Mouse (Mus musculus) heart, embryonic 14.5 days (tissue): ENCODE data around the gene Impdh2. TPM values are rescaled to one million over a fixed set of nuclear protein-coding genes. Genes with fewer than 3 reads are reported as not detected.
A peak's percentile ranks its signal among the peaks of the same experiment; 100 is the strongest.

Experiments
- ATAC-seq: fragments of 200-750 bp; cut with Nextera tagmentation; 2 replicates; pipeline ENCODE4 v1.8.0; 2017; ENCODE audit warnings: low read depth, moderate TSS enrichment; ENCODE audit not compliant: insufficient number of reproducible peaks, insufficient read depth, low FRiP score
- H3K27ac ChIP-seq, 2 experiments: fragments of 200-500 bp in 1 of 2; fragments of 300-500 bp in 1 of 2; sonication (generic) in 1 of 2; replicated peaks in 1 of 2; 2 replicates each; pipeline ENCODE4 v1.5.1; 2012 to 2014; ENCODE audit warnings: low read depth in 2 of 2, low read length in 2 of 2, control low read depth in 1 of 2, mild to moderate bottlenecking in 1 of 2, mixed read lengths in 1 of 2; ENCODE audit not compliant: control insufficient read depth in 1 of 2, insufficient read depth in 1 of 2
- H3K27me3 ChIP-seq: fragments of 300-500 bp; sonication (generic); 2 replicates; pipeline ENCODE4 v1.6.1; 2014; ENCODE audit warnings: mild to moderate bottlenecking, low read length, control low read depth; ENCODE audit not compliant: control insufficient read depth, insufficient read depth
- H3K36me3 ChIP-seq: fragments of 300-500 bp; sonication (generic); 2 replicates; pipeline ENCODE4 v1.6.1; 2014; ENCODE audit warnings: mild to moderate bottlenecking, control low read depth, low read length, mixed read lengths; ENCODE audit not compliant: control insufficient read depth, insufficient read depth
- H3K4me1 ChIP-seq, 2 experiments: fragments of 200-500 bp in 1 of 2; fragments of 300-500 bp in 1 of 2; sonication (generic) in 1 of 2; 2 replicates each; pipeline ENCODE4 v1.6.1; 2012 to 2014; ENCODE audit warnings: low read length in 2 of 2, control low read depth in 1 of 2, mixed read lengths in 1 of 2; ENCODE audit not compliant: control insufficient read depth in 2 of 2, insufficient read depth in 2 of 2
- H3K4me2 ChIP-seq: fragments of 300-500 bp; sonication (generic); 2 replicates; pipeline ENCODE4 v1.6.1; 2014; ENCODE audit warnings: mild to moderate bottlenecking, low read length
- H3K4me3 ChIP-seq, 2 experiments: fragments of 200-500 bp in 1 of 2; fragments of 300-500 bp in 1 of 2; sonication (generic) in 1 of 2; 2 replicates each; pipeline ENCODE4 v1.5.1; 2012 to 2014; ENCODE audit warnings: low read length in 2 of 2, mild to moderate bottlenecking in 2 of 2, control low read depth in 1 of 2, low read depth in 1 of 2, moderate library complexity in 1 of 2; ENCODE audit not compliant: control insufficient read depth in 1 of 2, insufficient read depth in 1 of 2
- H3K9ac ChIP-seq: fragments of 300-500 bp; sonication (generic); 2 replicates; pipeline ENCODE4 v1.6.1; 2014; ENCODE audit warnings: mild to moderate bottlenecking, low read length
- H3K9me3 ChIP-seq: fragments of 300-500 bp; sonication (generic); 2 replicates; pipeline ENCODE4 v1.6.1; 2016; ENCODE audit warnings: low read length, control low read depth; ENCODE audit not compliant: control insufficient read depth
- WGBS: fragments of 180-500 bp; shearing (Covaris S2); extraction: QIAGEN DNeasy Blood & Tissue Kit; methylation state at CpG from one replicate; pipeline ENCODE4 v1.1.7; 2014; 5-methylcytosine and 5-hydroxymethylcytosine counted together
- polyA plus RNA-seq: library from polyadenylated mRNA; unstranded; fragments of >200 nt; fragmentation: Nextera tagmentation; extraction: Ambion mirVana; gene quantifications from 2 replicates; pipeline ENCODE4 v1.2.1, GENCODE M21; 2014

Impdh2 gene
- polyA plus RNA-seq, result 94.2 and 97.5 TPM in 2 replicates

- peak within 1 kb of the TSS; percentile 89 for H3K4me2 ChIP-seq
- peaks cover 5 to 12% of the 10 kb centered on the region in 2 experiments for H3K4me1 ChIP-seq
- WGBS, result under 1% methylated on average over 51 of the region's 53 CpGs
- H3K9ac ChIP-seq, result peak within 1 kb of the TSS; percentile 83
- H3K36me3 ChIP-seq, result peaks cover 82% of the 10 kb centered on the region
- ATAC-seq, result peak; percentile 96
- H3K4me3 ChIP-seq, result peak within 1 kb of the TSS; percentile 64 to 65
- H3K9me3 ChIP-seq, result no peaks in the 10 kb centered on the region
- peak within 1 kb of the TSS; percentile 80 to 81 for H3K27ac ChIP-seq
- H3K27me3 ChIP-seq, result no peaks in the 10 kb centered on the region
Observed at GRCm38 (mm10) chr9:108560227-108560841, at the start of gene Impdh2. Gene Impdh2, plus strand, starts transcription at chr9:108560286.

GRCm38 (mm10) chr9:108516380-108517251 is 43.5 kb upstream of the Impdh2 start, which contains the start of gene Qrich1:
Gene Qrich1, plus strand, starts transcription at chr9:108516806.
- Histone ChIP-seq H3K9me3 (no peaks in the 10 kb centered on the region), H3K4me1 (peaks cover 0 to 20% of the 10 kb centered on the region in 2 experiments; a peak in 2 of 4 replicates), H3K4me3 (peak within 1 kb of the TSS; percentile 79 to 98), H3K9ac (peak within 1 kb of the TSS; percentile 99), H3K36me3 (peaks cover 49% of the 10 kb centered on the region), H3K4me2 (peak within 1 kb of the TSS; percentile 85), H3K27me3 (no peaks in the 10 kb centered on the region), H3K27ac (peak within 1 kb of the TSS; percentile 98 to 99)
- peak; percentile 91 for ATAC-seq
- under 1% methylated on average over 55 of the region's 55 CpGs for WGBS

GRCm38 (mm10) chr9:108517253-108517930 is 42.7 kb upstream of the Impdh2 start:
- Histone ChIP-seq H3K4me1 (peaks cover 0 to 25% of the 10 kb centered on the region in 2 experiments; a peak in 2 of 4 replicates), H3K9ac (peak overlapping the region; percentile 99), H3K27ac (peak overlapping the region; percentile 98 to 99), H3K27me3 (no peaks in the 10 kb centered on the region), H3K36me3 (peaks cover 42% of the 10 kb centered on the region), H3K9me3 (no peaks in the 10 kb centered on the region), H3K4me3 (peak overlapping the region; percentile 79 to 98), H3K4me2 (peak overlapping the region; percentile 85)
- ATAC-seq, result peak; percentile 82
- under 1% methylated on average over 67 of the region's 95 CpGs for WGBS

GRCm38 (mm10) chr9:108517931-108518332 is 42.2 kb upstream of the Impdh2 start:
- 0% methylated on average over 13 of the region's 13 CpGs for WGBS
- H3K9ac ChIP-seq, result peak overlapping the region; percentile 99
- peaks cover 36% of the 10 kb centered on the region for H3K36me3 ChIP-seq
- H3K4me2 ChIP-seq, result peak overlapping the region; percentile 85
- peaks cover 0 to 25% of the 10 kb centered on the region in 2 experiments; a peak in 2 of 4 replicates for H3K4me1 ChIP-seq
- H3K27me3 ChIP-seq, result no peaks in the 10 kb centered on the region
- ATAC-seq, result peak; percentile 2; the same call in 1 of the 2 replicates
- no peaks in the 10 kb centered on the region for H3K9me3 ChIP-seq
- H3K4me3 ChIP-seq, result peak overlapping the region; percentile 79 to 98
- peak overlapping the region; percentile 88 to 99 for H3K27ac ChIP-seq

DNA sequence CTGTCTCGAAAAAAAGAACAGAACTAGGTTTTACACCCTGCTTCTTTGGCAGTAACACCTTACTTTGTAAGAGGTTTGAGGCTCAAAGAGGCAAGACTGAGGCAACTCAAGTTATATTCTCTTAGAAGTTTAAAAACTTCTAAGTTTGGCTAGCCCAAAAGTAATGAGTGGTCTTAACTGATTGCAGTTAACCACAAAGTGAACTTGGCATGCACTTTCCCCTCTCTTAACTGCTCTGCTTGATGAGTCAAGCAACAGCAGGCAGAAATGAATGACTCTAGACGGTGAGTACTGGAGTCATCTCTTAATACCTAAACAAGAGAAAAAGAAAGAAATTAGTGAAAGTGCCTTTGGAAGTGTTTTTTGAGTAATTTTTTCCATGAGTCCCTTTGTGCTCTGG is 38.5 kb upstream of the Impdh2 start:
- ATAC-seq, result no peak
- Histone ChIP-seq H3K4me2 (no peak overlapping the region), H3K36me3 (peaks cover 7% of the 10 kb centered on the region), H3K27me3 (no peaks in the 10 kb centered on the region), H3K4me3 (no peak overlapping the region), H3K4me1 (peaks cover 0 to 18% of the 10 kb centered on the region in 2 experiments; a peak in 2 of 4 replicates), H3K9me3 (no peaks in the 10 kb centered on the region), H3K27ac (no peak overlapping the region), H3K9ac (no peak overlapping the region)
- 75% methylated on average over 2 of the region's 2 CpGs for whole genome bisulfite sequencing

- Histone ChIP-seq H3K9ac (no peak overlapping the region), H3K4me3 (no peak overlapping the region), H3K36me3 (peaks cover 13% of the 10 kb centered on the region), H3K27ac (no peak overlapping the region), H3K9me3 (no peaks in the 10 kb centered on the region), H3K4me1 (peaks cover 0 to 18% of the 10 kb centered on the region in 2 experiments; a peak in 2 of 4 replicates), H3K27me3 (no peaks in the 10 kb centered on the region), H3K4me2 (no peak overlapping the region)
- ATAC-seq, result no peak
- 93% methylated on average over 4 of the region's 4 CpGs for WGBS
Observed at GRCm38 (mm10) chr9:108523341-108523740, 36.7 kb upstream of the Impdh2 start.

DNA sequence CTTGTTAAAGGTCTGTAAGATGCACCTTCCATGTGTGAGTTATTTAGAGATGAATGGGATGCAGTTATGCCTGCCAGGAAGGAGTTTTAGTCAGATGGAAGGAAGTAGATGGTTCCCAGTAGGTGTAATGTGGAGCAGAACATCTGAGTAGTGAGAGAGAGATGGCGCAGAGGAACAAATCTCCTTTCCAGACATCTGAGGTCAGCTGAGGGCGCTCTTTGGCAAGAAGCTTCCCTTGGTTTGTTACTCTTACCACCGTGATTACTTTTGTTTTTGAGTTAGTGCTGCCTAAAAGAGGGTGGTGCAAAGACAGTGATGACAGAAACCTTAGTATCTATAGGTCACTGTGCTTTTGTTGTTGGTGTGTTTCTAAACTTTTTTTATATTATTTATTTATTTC is 34.7 kb upstream of the Impdh2 start:
- no peak for ATAC-seq
- H3K27me3 ChIP-seq, result no peaks in the 10 kb centered on the region
- no peak overlapping the region for H3K27ac ChIP-seq
- 81% methylated on average over 3 of the region's 3 CpGs for WGBS
- H3K36me3 ChIP-seq, result peaks cover 28% of the 10 kb centered on the region
- no peak overlapping the region for H3K9ac ChIP-seq
- H3K4me3 ChIP-seq, result no peak overlapping the region
- no peak overlapping the region for H3K4me2 ChIP-seq
- no peaks in the 10 kb centered on the region for H3K9me3 ChIP-seq
- H3K4me1 ChIP-seq, result peaks cover 0 to 8% of the 10 kb centered on the region in 2 experiments; a peak in 2 of 4 replicates
